Mouse (Mus musculus): ENCODE data around the gene Clmp.
"Not testable (repeated sequence)": the region's sequence is repeated elsewhere in the genome, so short reads cannot be mapped to it uniquely, and the experiment has no call there.

Clmp gene

DNA sequence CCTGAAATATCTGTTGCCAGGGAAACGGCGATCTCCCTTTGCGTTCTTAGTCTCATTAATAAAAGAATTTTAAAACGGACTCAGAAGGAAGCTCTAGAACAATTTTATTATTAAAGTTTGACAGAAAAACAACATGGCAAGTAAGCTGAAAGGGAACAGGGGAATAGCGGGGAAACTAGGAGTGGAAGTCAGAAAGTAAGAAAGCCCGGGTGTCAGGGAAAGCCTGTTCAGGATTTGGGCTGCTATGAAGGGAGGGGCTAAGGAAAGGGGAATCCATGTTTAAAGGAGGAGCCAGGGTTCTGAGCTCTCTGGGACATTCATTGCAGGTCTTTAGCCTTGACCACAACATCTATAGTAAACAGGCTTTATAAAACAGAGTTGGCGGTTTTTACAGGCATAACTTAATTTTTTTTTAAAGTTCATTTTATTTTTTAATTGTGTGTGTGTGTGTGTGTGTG is 45.9 kb downstream of the Clmp start:
- peak; percentile 67 for DNase-seq

DNA sequence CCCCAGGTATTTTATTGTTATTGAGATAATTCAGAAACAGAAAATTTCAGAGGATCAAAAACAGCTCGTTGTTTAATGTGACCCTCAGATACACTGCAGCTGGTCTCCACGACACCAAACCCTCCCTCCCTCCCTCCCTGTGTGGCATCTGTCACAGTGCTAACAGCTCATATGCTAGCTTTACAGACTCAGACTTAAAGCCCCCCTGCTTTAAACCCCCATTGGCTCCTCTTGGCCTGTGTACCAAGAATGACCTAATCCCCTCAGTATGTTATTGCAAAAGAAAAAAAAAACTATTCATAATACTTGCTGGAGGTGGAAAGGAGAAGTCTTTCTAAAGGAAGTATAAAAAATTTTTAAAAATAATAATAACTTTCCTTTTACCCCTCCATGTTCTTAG is 46.5 kb downstream of the Clmp start:
- no peak for DNase-seq

DNA sequence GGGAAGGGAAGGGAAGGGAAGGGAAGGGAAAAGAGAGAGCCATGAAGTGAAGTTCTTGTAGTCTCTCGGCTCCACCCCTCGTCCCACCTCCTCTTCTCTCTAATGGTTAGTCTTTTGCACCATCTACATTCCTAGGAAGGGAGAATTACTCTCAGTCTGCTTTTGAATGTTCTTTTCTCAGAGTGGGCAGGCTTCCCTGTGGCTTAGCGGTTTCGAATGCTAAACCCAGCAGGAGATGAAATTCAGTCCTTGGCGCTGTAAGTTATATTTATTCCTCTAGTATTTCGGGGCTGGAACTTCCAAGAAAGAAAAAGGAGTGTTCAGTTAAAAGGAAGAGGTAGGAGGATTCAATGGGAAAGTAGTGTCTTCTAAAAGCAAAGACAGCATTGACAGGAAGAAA is 51.4 kb downstream of the Clmp start:
- no peak for DNase-seq

DNA sequence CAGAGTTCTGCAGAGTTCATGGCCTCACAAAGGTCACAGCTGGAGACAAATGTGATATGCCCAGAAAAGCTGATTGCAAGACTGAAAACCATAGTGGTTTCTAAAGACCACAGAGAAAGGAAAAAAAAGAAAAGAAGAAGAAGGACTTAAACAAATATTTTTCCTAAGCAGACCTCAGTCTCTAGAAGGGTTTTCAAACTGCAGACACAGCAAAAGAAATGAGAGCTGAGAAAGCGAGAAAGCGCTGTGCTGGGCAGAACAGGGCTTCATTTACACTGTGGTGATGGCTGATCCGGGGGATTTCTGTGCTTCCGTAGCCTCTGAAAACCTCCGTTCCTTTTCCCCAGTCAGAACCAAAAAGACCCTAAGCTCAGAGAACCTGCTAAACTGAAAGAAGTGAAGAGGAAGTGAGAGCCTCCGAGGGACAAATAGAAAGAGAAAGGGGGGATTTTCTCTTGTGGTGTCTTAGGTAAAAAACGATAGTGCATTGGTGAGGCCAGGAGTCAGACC is 57.8 kb downstream of the Clmp start:
- no peak for DNase-seq

DNA sequence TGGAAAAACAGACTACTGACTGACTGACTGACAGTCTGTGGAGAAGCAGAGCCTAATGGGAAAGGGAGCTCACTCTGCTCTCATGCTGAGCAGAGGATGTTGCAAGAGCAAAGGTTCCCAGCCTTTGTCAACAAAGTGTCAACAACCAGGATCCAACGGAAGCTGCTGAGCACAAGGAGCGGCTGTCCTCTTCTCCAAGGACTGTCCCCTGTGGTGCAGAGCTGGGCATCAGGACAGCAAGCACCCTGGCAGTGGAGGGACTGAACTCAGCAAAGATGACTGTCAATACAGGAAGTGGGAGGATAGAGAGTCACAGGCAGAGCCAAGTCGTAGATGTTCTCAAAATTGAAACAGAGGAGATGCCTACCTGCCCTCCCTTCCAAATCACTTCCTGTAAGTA is 58.5 kb downstream of the Clmp start:
- no peak for DNase-seq

DNA sequence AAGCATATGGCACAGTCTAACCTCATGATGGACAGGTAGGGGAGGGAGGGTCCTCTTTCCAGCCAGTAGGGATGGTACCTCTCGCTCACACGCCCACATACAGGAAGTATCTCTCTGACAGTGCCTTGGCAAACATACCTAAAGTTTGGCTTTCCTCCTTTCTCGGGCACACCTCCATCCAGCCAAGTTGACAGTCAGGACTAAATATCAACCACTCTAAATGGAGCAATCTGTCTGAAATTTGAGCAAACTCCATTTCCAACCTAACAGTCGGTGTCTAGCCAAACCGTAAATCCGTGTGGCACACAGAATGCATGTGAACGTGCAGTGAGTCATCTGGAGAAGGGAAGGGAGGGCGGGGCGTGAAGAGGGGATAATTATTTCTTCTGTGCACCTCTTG is 61.0 kb downstream of the Clmp start:
- DNase-seq, result no peak

DNA sequence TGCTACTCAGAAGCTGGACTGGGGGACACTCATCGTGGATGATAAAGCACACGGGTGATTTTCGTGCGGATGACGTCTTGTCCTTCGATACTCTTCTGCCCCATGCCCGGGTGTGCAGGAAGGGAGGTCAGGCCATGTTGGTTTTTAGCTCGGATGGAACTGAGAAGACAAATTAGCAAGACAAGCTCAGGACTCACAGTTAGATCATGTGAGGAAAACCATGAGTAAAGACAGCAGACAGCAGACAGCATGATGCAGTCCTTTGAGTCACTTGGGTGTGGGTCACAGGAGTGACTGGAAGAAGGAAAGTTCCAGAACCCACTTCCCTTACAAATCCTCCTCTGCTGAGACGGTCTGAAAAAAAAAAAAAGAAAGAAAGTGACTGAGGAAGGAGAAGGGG is 61.5 kb downstream of the Clmp start:
- DNase-seq, result no peak

DNA sequence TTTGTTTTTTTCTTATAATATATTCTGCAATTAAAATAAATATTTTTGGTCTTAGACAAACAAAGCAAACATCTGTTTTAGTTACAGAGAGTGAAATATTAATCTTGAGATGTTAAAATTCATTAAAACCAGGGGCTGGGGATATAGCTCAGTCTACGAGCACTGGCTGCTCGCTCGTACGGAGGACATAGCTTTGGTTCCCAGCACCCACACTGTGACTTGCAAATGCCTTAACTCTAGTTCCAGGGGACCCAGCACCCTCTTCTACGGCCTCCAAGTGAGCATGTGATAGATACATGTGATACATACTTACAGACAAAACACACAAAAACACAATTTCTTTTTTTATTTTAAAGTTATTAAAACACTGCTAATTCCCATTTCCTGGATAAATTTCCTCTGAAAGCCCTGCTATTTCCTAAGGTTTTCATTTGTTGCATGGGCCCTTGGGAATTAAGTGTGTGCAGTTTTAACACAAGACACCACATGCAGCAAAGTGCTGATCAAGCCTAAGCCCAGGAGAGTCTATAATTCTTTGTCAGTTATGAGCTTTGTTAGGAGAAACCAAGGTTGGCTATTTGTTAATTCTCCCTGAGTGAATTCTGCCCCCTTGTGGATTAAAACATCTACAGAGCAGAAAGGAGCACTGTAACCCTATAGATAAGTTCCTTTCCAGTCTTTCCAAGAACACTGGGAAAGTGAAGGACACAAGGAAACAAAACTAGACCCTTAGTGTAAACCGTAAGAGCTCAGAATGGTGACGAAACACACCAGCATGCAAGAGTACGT is 64.3 kb downstream of the Clmp start:
- DNase-seq, result peak; percentile 85

DNA sequence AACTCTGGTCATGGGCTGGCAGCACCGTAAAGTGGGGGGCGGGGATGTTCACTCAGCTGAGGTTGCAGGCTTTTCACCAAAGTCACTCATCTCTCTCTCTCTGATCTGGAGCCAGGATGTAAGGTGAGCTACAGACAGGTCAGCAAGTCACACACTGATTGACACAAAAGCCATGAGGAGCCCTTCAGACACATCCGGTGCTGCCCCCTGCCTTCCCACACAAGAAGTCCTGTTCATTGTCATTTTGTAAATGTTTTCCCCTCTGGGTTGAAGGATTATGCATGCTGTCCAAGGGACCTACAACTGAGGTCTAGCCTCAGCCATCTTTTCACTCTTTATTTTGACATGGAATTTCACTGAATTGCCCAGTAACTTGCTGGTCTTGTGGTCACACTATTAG is 66.0 kb downstream of the Clmp start:
- DNase-seq, result no peak

DNA sequence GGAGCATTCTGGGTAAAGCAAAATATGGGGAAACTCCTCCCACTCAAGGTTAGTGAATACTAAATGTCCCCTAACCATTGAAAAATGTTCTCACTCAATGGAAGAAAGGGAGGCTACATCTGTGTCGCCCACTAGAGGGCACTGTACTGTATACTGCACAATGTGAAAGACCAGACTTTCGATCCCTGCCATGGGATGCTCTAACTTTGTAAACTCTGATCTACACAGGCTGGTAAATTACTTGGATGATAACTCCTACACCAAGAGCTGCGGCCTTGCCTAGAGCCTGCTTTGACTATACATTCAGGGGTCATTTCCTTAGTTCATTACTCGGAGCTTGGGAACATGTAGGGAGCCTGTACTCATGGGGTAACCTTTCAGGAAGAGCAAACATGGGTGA is 70.6 kb downstream of the Clmp start:
- DNase-seq, result peak; percentile 84

DNA sequence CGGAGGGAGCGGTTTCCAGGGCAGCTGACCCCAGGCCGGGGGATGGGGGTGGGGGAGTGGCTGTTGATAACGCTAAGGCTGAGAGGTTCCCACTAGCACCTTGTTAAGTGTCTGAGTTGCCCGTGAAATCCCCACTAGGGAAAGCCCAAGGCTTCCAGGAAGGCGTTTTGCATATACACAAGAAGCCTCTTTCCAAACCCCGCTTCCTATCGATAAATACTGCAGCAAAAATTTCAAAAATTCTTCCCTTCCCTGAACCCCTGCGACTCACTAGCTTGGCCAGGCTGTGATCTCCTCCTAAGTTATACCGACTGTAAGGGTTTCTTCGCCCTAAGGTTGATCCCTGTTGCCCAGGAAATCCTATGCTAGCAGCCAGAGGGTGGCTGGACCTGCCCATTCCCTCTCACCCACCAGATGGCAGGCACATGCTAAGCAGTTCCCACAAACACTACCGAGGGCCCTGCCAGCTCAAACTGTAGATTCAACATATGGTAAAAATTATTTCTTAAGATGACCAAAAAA is 71.4 kb downstream of the Clmp start:
- peak; percentile 82 for DNase-seq

DNA sequence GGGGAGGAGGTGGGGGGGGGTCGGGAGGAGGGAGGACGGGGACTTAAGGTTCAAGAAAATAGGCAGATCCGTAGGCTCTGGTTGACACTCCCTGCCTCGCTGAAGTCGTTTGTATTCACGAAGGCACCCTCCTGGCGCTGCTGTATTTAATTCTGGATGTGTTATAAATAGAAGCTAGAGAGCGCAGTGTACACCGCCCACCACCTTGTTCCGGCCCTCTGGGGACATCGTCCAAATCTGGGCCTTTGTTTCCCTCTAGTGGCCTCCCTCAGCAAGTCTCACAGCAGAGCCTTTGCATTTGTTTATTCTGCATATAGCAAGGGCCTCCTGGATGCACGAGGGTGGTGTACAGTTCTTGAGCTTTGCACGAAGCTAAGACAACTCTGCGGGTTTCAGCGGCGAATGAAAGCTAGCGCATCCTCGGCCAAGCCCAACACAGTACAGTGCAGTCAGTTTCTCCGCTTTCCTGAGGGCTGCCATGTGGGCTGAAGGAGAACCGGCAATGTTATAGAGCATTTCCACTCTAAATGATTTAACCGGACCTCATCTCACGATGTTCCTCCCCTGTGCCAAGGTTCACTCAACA is 72.0 kb downstream of the Clmp start:
- peak; percentile 86 for DNase-seq

DNA sequence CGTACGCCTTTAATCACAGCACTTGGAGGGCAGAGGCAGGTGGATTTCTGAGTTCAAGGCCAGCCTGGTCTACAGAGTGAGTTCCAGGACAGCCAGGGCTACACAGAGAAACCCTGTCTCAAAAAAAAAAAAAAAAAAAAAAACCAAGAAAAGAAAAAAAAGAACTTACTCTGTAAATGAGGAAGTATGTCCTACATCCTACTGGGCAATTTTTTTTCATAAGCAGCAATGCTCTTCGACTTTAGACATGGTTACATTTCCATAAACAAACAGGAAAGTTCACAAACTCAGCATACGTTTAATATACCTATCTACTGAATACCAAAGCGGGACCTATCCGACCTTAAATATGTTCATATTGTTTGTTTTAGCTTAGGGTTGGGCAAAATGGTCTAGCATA is 76.6 kb downstream of the Clmp start:
- no peak for DNase-seq

DNA sequence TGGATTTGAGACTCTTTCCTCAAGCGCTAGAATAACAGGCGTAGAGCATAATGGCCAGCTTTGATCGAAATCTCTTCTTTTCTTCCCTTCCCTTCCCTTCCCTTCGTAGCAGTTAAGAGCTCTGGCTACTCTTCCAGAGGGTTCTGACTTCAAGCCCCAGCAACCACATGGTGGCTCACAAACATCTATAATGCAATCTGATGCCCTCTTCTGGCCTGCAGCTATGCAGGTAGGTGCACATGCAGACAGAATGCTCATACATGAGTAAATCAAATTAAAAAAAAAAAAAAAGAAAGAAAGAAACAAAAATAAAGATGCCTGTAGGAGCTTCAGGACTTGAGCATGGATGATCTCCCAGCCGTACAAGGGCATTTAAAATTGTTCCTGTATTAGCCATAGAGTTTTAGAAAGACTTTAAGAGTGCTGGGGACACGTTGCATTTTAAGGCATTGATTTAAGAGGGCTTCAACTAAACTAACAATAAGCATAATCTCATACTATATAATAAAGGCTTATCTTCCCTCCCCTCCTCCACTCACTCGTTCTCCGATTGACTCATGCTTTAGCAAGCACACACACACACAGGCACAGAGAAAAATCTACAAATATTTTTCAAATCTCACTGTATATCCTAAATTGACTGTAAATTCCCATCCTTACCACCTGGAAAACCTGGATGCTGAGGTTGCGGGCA is 79.3 kb downstream of the Clmp start:
- no peak for DNase-seq

DNA sequence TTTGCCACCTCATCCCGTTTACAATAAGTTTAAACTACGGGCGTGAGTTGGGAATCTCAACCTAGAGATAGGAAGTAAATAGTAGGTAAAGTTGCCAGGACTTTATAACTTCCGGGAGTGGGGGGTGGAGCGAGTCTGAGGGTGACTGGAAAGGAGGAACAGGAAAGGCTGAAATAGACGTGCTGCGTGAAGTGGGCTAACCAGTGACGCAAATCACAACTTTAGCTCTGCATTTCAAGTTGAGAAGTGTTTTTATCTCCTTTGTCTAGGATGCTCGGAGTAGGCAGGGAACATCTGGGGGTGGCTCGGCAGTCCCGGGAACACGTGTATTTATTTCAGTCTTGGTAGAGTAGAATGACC is 79.8 kb downstream of the Clmp start:
- DNase-seq, result no peak

DNA sequence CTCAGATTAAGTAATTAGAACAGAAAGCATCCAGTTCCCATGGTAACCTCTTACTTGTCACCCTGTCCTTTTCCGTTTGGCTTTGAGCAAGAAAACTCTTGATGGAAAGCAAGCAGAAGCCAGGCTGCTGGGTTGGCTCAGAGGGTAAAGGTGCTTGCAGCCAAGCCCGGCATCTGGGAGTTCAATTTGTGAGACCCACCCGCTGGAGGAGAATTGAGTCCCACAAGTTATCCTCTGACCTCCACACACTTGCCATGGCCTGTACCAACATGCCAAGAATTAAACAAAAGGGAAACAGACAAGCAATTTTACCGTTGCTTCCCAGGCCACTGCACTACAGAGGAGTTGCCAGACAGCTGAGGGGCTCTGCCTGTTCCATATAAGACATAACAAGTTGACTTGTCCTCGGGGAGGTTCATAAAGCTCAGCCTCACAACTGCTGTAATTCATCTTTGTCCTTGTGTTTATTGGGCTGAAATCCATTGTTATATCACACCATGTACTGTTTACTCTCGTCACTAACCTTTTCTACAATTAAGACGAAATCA is 80.4 kb downstream of the Clmp start:
- no peak for DNase-seq

DNA sequence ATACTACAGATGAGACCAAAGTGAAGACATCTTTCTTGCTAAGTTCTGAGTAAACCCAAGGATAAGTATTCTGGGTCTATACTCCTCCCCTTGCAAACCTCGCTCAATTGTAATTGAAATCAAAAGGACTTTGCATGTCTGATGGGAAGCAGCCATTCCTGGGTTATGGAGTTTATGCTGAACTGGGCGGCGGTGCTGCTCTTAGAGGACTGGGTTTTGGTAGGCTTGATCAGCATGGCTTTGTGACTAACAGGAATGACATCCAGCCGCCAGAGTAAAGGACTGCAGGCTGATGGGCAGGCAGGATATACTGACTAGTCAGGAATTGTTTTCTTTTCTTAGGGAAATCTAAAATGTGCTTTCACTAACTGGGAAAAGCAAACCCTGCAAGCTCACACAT is 82.2 kb downstream of the Clmp start:
- no peak for DNase-seq

DNA sequence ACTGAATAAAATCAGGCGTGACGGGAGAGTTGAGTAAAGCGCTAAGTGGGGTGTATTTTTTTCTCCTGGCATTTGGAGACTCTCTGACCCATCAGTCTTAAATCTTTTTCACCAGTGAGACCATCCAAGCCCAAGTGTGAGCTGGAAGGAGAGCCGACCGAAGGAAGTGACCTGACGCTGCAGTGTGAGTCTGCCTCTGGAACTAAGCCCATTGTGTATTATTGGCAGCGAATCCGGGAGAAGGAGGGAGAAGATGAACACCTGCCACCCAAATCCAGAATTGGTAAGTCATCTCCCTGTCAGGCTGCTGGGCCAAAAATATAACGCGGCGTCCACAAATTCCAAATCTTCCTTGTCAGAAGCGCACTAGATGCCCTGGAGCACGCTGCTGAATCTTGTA is 86.5 kb downstream of the Clmp start:
- DNase-seq, result no peak

DNA sequence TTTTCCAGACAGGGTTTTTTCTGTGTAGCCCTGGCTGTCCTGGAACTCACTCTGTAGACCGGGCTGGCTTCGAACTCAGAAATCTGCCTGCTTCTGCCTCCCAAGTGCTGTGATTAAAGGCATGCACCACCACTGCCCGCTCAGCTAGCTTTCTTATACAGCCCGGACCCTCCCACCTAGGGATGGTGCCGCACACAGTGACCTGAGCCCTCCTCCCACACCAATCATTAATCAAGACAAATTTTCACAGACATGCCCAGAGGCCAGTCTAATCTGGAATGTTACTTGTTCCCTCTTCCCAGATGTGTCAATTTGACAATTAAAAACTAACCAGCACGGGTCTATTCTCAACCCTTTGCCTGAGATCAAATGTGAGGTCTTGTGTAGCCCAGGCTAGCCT is 87.4 kb downstream of the Clmp start:
- DNase-seq, result not testable (repeated sequence)

DNA sequence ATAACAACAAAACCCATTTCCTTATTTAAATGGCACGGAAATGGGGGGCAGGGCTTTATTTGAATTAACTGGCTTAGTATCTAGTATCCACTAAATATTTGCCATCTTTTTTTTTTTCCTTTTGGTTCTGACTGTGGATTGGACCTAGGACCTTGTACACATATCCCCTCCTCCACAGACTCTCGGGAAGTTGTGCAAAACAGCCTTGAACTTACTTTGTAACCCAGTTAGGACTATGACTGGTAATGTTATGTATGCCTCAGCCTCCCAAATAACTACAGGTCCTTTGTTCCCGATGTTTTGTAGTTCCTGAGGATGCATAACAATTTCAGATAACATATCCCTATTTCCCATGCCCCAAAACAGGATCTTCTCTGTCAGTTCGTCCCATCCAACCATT is 88.1 kb downstream of the Clmp start:
- DNase-seq, result no peak

DNA sequence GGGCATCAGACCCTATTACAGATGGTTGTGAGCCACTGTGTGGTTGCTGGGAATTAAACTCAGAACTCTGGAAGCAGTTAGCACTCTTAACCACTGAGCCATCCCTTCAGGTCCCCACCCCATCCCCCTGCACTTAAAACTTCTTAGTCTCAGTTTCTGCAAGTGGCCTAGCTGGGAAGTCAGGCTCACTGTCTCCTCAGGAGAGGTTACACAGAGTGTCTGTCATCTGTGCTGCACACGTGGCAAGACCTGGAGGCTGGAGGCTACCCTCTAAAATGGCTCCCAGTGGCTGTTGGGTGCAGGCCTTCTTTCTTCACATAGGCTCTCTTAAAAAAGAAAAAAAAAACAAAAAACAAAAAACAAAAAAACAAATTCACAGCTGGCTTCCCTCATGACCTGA is 90.3 kb downstream of the Clmp start:
- no peak for DNase-seq

DNA sequence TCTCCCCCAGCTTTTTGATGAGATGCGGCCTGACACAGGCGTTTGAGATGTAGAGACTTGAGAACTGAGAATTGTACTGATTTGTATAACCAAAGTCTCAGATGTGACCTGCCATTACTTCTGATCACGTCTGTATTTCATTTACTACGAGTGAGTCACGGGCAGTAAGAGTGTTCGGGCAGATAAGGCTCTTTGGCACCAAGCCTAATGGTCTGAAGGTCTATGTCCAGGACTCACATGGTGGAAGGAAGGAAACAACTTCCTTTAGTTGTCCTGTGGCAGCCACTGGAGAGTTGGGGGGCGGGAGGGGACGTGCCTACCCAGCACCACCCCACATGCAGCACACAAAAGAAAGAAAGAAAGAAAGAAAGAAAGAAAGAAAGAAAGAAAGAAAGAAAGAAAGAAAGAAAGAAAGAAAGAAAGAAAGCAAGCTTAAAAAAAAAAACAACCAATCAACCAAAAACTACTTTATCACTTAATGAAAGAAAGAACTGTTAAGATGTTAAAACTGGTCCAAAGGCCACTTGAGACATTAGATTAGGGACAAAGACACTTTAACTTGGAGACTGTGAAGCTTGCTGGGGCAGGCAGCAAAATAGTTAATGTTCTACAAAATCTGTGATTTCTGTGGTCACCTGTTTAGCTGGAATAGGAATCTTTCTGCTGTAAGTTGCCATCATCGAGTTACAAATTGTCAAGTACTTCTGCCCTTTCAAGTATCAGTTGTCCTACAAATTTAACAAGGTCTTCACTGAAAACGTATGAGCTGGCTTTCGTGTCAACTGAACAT is 90.9 kb downstream of the Clmp start:
- DNase-seq, result no peak

DNA sequence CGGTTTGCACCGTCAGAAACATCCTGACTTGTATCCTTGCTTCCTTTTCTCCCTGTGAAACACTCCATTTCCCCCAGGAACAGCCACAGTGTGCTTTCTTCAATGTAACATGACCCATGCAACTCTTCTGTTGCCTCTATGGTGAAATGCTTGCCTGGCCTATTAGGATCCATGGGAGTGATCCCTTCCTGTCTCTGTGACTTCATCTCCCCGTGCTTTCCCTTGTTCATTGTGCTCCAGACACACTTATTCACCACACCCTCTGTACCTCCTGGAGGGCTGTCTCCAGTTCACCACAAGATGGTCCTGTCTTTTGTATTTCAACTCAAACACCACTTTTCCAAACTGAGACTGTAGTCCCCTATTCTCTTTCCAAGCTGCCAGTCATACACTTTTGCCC is 94.3 kb downstream of the Clmp start:
- no peak for DNase-seq
